Mouse (Mus musculus): ENCODE measurements around the gene Brpf3. TPM values are rescaled to one million over a fixed set of nuclear protein-coding genes. Genes with fewer than 3 reads are reported as not detected.
A peak's percentile ranks its signal among the peaks of the same experiment; 100 is the strongest.
"Not testable (repeated sequence)": the region's sequence is repeated elsewhere in the genome, so short reads cannot be mapped to it uniquely, and the experiment has no call there.

Brpf3 gene
- polyA plus RNA-seq, 1 experiment from 2014 or later = 34.8 TPM

DNA sequence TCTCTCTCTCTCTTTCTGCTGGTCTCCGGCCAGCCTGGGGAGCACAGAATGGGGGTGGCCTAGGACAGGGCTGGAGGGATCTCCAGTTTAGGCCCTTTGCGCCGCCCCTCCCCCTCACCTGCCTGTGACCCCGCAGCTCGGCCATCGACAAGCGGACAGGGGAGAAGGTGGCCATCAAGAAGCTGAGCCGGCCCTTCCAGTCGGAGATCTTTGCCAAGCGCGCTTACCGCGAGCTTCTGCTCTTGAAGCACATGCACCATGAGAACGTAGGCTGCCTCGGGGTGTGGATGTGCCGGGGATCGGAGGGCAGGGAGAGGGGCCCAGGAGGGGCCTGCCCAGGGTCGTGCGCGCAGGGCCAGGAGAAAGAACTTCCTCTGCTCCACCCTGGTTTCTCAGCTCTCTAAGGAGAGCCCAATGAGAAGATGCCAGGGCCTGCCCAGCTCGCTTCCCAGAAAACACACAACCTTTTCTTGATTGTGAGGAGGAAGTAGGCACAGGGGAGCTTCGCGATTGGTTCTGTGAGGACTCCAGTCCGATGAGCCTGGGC, 30.9 kb upstream of the Brpf3 start:
- no peaks in the 10 kb centered on the region for H3K9me3 ChIP-seq (ENCODE audit: control insufficient read depth, low read length)
- H3K27me3 ChIP-seq (replicated peaks; ENCODE audit: control insufficient read depth, insufficient read depth, low read length) = peaks cover 43% of the 10 kb centered on the region
- DNase-seq (ENCODE audit: low spot score) = peak; percentile 42
- H3K36me3 ChIP-seq (ENCODE audit: control insufficient read depth, insufficient read depth, low read length) = no peaks in the 10 kb centered on the region
- peak overlapping the region; percentile 81 for H3K4me2 ChIP-seq
- no peak overlapping the region for H3K27ac ChIP-seq (ENCODE audit: low read depth, low read length)
- H3K9ac ChIP-seq (ENCODE audit: low read depth, low read length) = peak overlapping the region; percentile 40; the same call in 1 of the 2 replicates
- 2% methylated on average over 24 of the region's 24 CpGs for WGBS
- H3K4me3 ChIP-seq (ENCODE audit: low read depth, low read length) = peak overlapping the region; percentile 52
- ATAC-seq (replicated peaks; ENCODE audit: low FRiP score) = no peak
- H3K4me1 ChIP-seq (replicated peaks; ENCODE audit: control insufficient read depth, insufficient read depth, low read length) = peaks cover 7% of the 10 kb centered on the region; the same call in 1 of the 2 replicates

DNA sequence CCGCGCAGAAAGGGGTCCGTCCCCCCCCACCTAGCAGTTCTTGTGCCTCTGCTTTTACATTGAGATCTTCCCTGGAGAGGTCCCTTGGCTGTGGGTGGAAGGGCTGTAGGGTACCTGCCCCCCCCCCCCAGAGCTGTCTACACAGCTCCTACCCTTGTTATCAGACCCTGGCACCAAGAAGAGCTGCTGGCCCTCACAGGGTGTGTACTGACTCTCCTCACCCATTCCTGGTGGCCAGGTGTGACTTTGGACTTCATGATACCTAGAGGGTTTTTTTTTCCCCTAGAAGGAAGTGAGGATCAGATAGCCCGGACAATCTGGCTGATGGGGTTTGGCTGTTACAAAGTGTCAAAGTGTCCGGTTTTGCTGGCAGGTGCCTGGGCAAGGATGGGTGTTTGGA, 29.6 kb upstream of the Brpf3 start:
- H3K27me3 ChIP-seq (replicated peaks; ENCODE audit: control insufficient read depth, insufficient read depth, low read length) = peaks cover 43% of the 10 kb centered on the region
- H3K4me3 ChIP-seq (ENCODE audit: low read depth, low read length) = no peak overlapping the region
- no peaks in the 10 kb centered on the region for H3K9me3 ChIP-seq (ENCODE audit: control insufficient read depth, low read length)
- WGBS = 65% methylated on average over 5 of the region's 5 CpGs
- no peak overlapping the region for H3K9ac ChIP-seq (ENCODE audit: low read depth, low read length)
- H3K36me3 ChIP-seq (ENCODE audit: control insufficient read depth, insufficient read depth, low read length) = no peaks in the 10 kb centered on the region
- H3K4me2 ChIP-seq = no peak overlapping the region
- DNase-seq (ENCODE audit: low spot score) (no peak), ATAC-seq (replicated peaks; ENCODE audit: low FRiP score) (no peak)
- H3K4me1 ChIP-seq (replicated peaks; ENCODE audit: control insufficient read depth, insufficient read depth, low read length) = peaks cover 7% of the 10 kb centered on the region; the same call in 1 of the 2 replicates
- H3K27ac ChIP-seq (ENCODE audit: low read depth, low read length) = no peak overlapping the region

DNA sequence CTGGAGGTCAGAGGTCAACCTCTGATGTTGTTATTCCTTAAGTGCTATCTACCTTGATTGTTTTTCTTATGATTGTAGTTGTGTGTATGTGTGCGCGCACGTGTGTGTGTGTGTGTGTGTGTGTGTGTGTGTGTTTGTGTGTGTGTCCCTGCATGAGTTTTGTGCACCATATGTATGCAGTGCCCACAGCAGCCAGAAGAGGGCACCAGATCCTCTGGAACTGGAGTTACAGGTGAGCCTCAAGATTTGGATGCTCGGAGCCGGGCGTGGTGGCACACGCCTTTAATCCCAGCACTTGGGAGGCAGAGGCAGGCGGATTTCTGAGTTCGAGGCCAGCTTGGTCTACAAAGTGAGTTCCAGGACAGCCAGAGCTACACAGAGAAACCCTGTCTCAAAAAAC, 26.6 kb upstream of the Brpf3 start:
- not testable (repeated sequence) for H3K4me1 ChIP-seq (replicated peaks; ENCODE audit: control insufficient read depth, insufficient read depth, low read length); H3K4me2 ChIP-seq; H3K9ac ChIP-seq (ENCODE audit: low read depth, low read length); H3K9me3 ChIP-seq (ENCODE audit: control insufficient read depth, low read length); H3K4me3 ChIP-seq (ENCODE audit: low read depth, low read length); H3K36me3 ChIP-seq (ENCODE audit: control insufficient read depth, insufficient read depth, low read length); DNase-seq (ENCODE audit: low spot score); ATAC-seq (replicated peaks; ENCODE audit: low FRiP score); H3K27ac ChIP-seq (ENCODE audit: low read depth, low read length)
- WGBS = 95% methylated on average over 8 of the region's 9 CpGs
- H3K27me3 ChIP-seq (replicated peaks; ENCODE audit: control insufficient read depth, insufficient read depth, low read length) = peaks cover 26% of the 10 kb centered on the region

DNA sequence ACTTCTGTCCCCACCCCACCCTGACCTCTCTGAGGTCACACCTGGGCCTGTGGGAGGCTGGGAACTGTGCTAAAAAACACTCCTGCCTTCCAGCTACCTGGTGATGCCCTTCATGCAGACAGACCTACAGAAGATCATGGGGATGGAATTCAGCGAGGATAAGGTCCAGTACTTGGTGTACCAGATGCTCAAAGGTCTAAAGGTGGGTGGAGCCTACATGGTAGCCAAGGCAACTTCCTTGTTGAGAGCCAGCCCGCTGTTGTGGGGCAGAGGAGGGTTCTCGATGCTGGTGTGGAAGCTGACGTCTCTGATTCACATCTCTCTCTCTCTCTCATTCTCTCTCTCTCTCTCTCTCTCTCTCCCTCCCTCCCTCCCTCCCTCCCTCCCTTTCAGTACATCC, 25.7 kb upstream of the Brpf3 start:
- DNase-seq (ENCODE audit: low spot score) = no peak
- Histone ChIP-seq H3K27me3 (replicated peaks; ENCODE audit: control insufficient read depth, insufficient read depth, low read length) (peaks cover 17% of the 10 kb centered on the region), H3K9ac (ENCODE audit: low read depth, low read length) (no peak overlapping the region), H3K27ac (ENCODE audit: low read depth, low read length) (no peak overlapping the region), H3K36me3 (ENCODE audit: control insufficient read depth, insufficient read depth, low read length) (no peaks in the 10 kb centered on the region), H3K4me1 (replicated peaks; ENCODE audit: control insufficient read depth, insufficient read depth, low read length) (peaks cover under 1% of the 10 kb centered on the region; the same call in 1 of the 2 replicates), H3K9me3 (ENCODE audit: control insufficient read depth, low read length) (no peaks in the 10 kb centered on the region), H3K4me3 (ENCODE audit: low read depth, low read length) (no peak overlapping the region), H3K4me2 (no peak overlapping the region)
- WGBS = 68% methylated on average over 4 of the region's 4 CpGs
- ATAC-seq (replicated peaks; ENCODE audit: low FRiP score) = no peak

DNA sequence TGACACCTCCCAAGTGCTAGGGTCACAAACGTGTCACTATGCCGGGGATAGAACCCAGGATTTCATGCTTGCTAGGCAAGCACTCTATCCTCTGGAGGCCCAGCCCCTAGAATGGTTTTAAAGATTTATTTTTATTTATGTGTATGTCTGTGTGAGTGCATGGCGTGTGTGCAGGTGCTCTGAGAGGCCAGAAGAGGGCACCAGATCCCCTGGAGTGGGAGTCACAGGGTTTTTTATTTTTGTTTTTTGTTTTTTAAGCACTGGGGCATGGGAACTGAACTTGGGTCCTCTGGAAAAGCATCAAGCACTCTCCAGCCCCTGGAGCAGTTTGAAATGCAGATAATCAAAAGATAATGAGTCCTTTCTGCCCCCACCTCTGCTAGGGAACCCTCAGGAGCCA, 24.1 kb upstream of the Brpf3 start:
- 68% methylated on average over 3 of the region's 3 CpGs for WGBS
- ATAC-seq (replicated peaks; ENCODE audit: low FRiP score) = no peak

DNA sequence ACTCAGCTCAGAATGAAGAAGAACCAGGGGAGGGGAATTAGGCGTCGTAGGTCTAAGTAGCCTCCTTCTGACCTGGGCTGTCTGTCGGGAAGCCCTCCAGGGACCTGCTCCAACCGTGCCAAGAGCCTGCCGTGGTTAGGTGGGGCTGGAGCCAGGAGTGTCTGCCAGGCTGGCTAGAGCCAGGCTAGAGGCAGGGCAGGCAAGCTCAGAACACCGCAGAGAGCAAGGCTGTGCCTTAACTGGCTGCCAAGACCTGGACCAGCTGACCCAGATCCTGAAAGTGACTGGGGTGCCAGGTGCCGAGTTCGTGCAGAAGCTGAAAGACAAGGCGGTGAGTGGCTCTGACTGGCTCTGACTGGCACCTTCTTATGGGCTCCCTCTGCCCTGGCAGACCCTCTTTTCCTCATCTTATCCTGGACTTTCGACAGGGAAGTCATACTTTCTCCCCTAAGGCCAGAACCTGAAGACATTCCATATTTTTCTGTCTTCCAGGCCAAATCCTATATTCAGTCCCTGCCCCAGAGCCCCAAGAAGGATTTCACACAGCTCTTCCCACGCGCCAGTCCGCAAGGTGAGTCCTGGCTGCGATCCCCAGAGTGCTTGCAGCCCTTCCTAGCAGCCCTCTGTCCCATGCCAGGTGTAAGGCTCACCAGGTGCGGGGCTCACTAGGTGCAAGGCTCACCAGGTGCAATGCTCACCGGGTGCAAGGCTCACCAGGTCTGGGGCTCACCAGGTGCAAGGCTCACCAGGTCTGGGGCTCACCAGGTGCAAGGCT, 23.5 kb upstream of the Brpf3 start:
- 79% methylated on average over 16 of the region's 16 CpGs for WGBS
- Histone ChIP-seq H3K9ac (ENCODE audit: low read depth, low read length) (no peak overlapping the region), H3K4me1 (replicated peaks; ENCODE audit: control insufficient read depth, insufficient read depth, low read length) (peaks cover 4% of the 10 kb centered on the region; the same call in 1 of the 2 replicates)

More for the DNA sequence above, 24.1 kb upstream of the Brpf3 start:
- Histone ChIP-seq H3K4me1 (replicated peaks; ENCODE audit: control insufficient read depth, insufficient read depth, low read length) (peaks cover 4% of the 10 kb centered on the region; the same call in 1 of the 2 replicates), H3K9me3 (ENCODE audit: control insufficient read depth, low read length) (no peaks in the 10 kb centered on the region), H3K9ac (ENCODE audit: low read depth, low read length) (no peak overlapping the region), H3K27me3 (replicated peaks; ENCODE audit: control insufficient read depth, insufficient read depth, low read length) (peaks cover 5% of the 10 kb centered on the region; the same call in 1 of the 2 replicates), H3K4me2 (no peak overlapping the region), H3K27ac (ENCODE audit: low read depth, low read length) (no peak overlapping the region), H3K4me3 (ENCODE audit: low read depth, low read length) (no peak overlapping the region), H3K36me3 (ENCODE audit: control insufficient read depth, insufficient read depth, low read length) (no peaks in the 10 kb centered on the region)
- DNase-seq (ENCODE audit: low spot score) = no peak

DNA sequence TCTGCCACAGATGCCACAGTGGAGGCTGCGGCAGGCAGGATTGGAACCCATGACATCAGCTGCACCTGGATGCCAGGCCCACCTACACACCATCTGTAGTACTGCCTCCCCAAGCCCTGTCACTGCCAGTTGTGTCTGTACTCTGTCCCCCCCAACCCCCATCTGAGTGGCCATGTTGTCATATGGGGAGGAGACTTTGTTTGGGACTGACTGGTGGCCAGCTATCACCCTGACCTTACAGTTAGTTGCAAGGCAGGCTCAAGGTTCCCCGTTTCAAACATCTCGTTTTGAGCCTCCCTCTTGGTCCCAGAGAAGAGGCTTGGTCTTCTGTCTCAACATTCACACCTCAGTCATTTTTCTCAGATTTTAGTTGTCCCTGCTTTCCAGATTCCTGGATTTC, 21.2 kb upstream of the Brpf3 start:
- Histone ChIP-seq H3K9ac (ENCODE audit: low read depth, low read length) (no peak overlapping the region), H3K4me2 (no peak overlapping the region), H3K27me3 (replicated peaks; ENCODE audit: control insufficient read depth, insufficient read depth, low read length) (0 out of 2 replicates have a peak, but pooled peaks cover 5% of the 10 kb centered on the region), H3K36me3 (ENCODE audit: control insufficient read depth, insufficient read depth, low read length) (no peaks in the 10 kb centered on the region), H3K4me1 (replicated peaks; ENCODE audit: control insufficient read depth, insufficient read depth, low read length) (peaks cover 4% of the 10 kb centered on the region; the same call in 1 of the 2 replicates), H3K27ac (ENCODE audit: low read depth, low read length) (no peak overlapping the region), H3K4me3 (ENCODE audit: low read depth, low read length) (no peak overlapping the region), H3K9me3 (ENCODE audit: control insufficient read depth, low read length) (no peaks in the 10 kb centered on the region)
- ATAC-seq (replicated peaks; ENCODE audit: low FRiP score) (no peak), DNase-seq (ENCODE audit: low spot score) (no peak)
- WGBS = 85% methylated on average over 3 of the region's 3 CpGs

More for the DNA sequence above, 23.5 kb upstream of the Brpf3 start:
- Histone ChIP-seq H3K4me2 (no peak overlapping the region), H3K27ac (ENCODE audit: low read depth, low read length) (no peak overlapping the region), H3K9me3 (ENCODE audit: control insufficient read depth, low read length) (no peaks in the 10 kb centered on the region), H3K36me3 (ENCODE audit: control insufficient read depth, insufficient read depth, low read length) (no peaks in the 10 kb centered on the region), H3K27me3 (replicated peaks; ENCODE audit: control insufficient read depth, insufficient read depth, low read length) (0 out of 2 replicates have a peak, but pooled peaks cover 5% of the 10 kb centered on the region), H3K4me3 (ENCODE audit: low read depth, low read length) (no peak overlapping the region)
- ATAC-seq (replicated peaks; ENCODE audit: low FRiP score) (no peak), DNase-seq (ENCODE audit: low spot score) (no peak)

DNA sequence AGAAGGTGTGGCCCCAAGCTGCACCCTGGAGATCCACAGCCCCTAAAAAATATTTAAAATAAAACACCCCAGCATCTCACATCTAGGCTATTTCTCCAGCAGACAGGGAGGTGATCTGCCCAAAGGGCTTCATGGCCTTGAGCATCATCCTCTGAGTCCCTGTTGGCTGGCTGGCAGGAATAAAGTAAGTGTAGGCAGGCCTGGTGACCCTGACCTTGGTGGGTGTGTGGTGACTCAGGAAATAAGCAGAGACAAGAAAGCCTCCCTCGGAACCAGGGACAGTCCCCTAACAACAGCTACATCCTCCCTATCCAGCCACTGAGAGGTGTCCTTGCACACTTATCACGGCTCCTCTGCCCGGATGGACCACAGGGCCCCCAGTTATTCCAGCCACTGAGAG, 20.1 kb upstream of the Brpf3 start:
- DNase-seq (ENCODE audit: low spot score) = no peak
- H3K9ac ChIP-seq (ENCODE audit: low read depth, low read length) = no peak overlapping the region
- H3K27ac ChIP-seq (ENCODE audit: low read depth, low read length) = no peak overlapping the region
- H3K4me1 ChIP-seq (replicated peaks; ENCODE audit: control insufficient read depth, insufficient read depth, low read length) = peaks cover 4% of the 10 kb centered on the region; the same call in 1 of the 2 replicates
- WGBS = 65% methylated on average over 3 of the region's 3 CpGs
- no peak overlapping the region for H3K4me3 ChIP-seq (ENCODE audit: low read depth, low read length)
- H3K9me3 ChIP-seq (ENCODE audit: control insufficient read depth, low read length) = no peaks in the 10 kb centered on the region
- H3K4me2 ChIP-seq = no peak overlapping the region
- no peak for ATAC-seq (replicated peaks; ENCODE audit: low FRiP score)
- H3K36me3 ChIP-seq (ENCODE audit: control insufficient read depth, insufficient read depth, low read length) = no peaks in the 10 kb centered on the region
- H3K27me3 ChIP-seq (replicated peaks; ENCODE audit: control insufficient read depth, insufficient read depth, low read length) = 0 out of 2 replicates have a peak, but pooled peaks cover 5% of the 10 kb centered on the region
